18 mouse cellular contexts compared by ENCODE assay signal in genomic region chr9:90266059-90266458, GRCm38 (mm10). TPM values are rescaled to one million over a fixed set of nuclear protein-coding genes. Genes with fewer than 3 reads are reported as not detected.
DNase-seq lines count a peak whose midpoint lies in the region; ATAC-seq and TF ChIP-seq lines count a peak whose summit lies in the region.
"Had no signal": no experiment of that assay in that cellular context is flagged by ENCODE, and none has a peak within 500 bp of the region (broad histone marks: within the 10 kb centered on the region; RNA-seq: fewer than 3 reads in every experiment).

No protein-coding gene starts in this region.

- no peak for DNase-seq in left cerebral cortex, adult 2 months (ENCODE audit: extremely low spot score in 1 of 2, low spot score in 2 of 2)
- DNase-seq in left cerebral cortex, postnatal 36 days (ENCODE audit: low spot score in 2 of 2) = no peak
- DNase-seq in thymus, postnatal 4 days = peak; percentile 7
- DNase-seq in thymus, postnatal 25 days = no peak
- DNase-seq in testis, postnatal 10 days (ENCODE audit: low spot score) = peak; percentile 34
- no peak for DNase-seq in forebrain, postnatal 0 days
- no peak for DNase-seq in Muller cell, postnatal 12 days (ENCODE audit: inconsistent ontology term)
- DNase-seq: adrenal gland, adult 2 months; B cell, adult 2 months; cerebellum, adult 2 months; kidney, adult 11 months; right cerebral cortex, postnatal 4 days had no signal

- no peaks in the 10 kb centered on the region for H3K9me3 ChIP-seq in forebrain, postnatal 0 days (ENCODE audit: low read length)
- H3K9me3 ChIP-seq: neural tube, embryonic 15.5 days had no signal

- H3K9ac ChIP-seq in forebrain, postnatal 0 days = no peak overlapping the region
- H3K9ac ChIP-seq: neural tube, embryonic 15.5 days had no signal

- TF ChIP-seq POLR2A in embryonic fibroblast, embryonic 13.5 days (IDR thresholded peaks at IDR 0.05; ENCODE audit: low read depth, low read length) = no peak

- peaks cover 4% of the 10 kb centered on the region for H3K4me1 ChIP-seq in embryonic fibroblast, embryonic 13.5 days (ENCODE audit: control insufficient read depth, insufficient read depth, low read length)
- peaks cover 9% of the 10 kb centered on the region for H3K4me1 ChIP-seq in forebrain, postnatal 0 days (ENCODE audit: insufficient read depth)

- TF ChIP-seq CTCF in left cerebral cortex, adult 2 months (IDR thresholded peaks at IDR 0.05) = no peak
- no peak for TF ChIP-seq CTCF in embryonic fibroblast, embryonic 13.5 days (IDR thresholded peaks at IDR 0.05; ENCODE audit: borderline replicate concordance, insufficient read depth, low read length)
- TF ChIP-seq CTCF in forebrain, postnatal 0 days (IDR thresholded peaks at IDR 0.05; ENCODE audit: low read depth) = no peak

- no peak overlapping the region for H3K4me2 ChIP-seq in forebrain, postnatal 0 days (ENCODE audit: low read depth)
- H3K4me2 ChIP-seq: neural tube, embryonic 15.5 days had no signal

- intact Hi-C loops in left cerebral cortex, adult 2 months (cut with DNase I) = no loop called here
- intact Hi-C loops in left cerebral cortex, postnatal 36 days (cut with DNase I) = no loop called here

- H3K27ac ChIP-seq in left cerebral cortex, adult 2 months = peak overlapping the region; percentile 24; the same call in 1 of the 2 replicates
- peak overlapping the region; percentile 54 for H3K27ac ChIP-seq in embryonic fibroblast, embryonic 13.5 days (ENCODE audit: insufficient read depth, low read length)
- H3K27ac ChIP-seq in forebrain, postnatal 0 days (ENCODE audit: low read depth, low read length) = no peak overlapping the region
- H3K27ac ChIP-seq: hindbrain, postnatal 0 days; kidney, postnatal 0 days; neural tube, embryonic 15.5 days; stomach, postnatal 0 days had no signal

- no peak overlapping the region for H3K4me3 ChIP-seq in left cerebral cortex, adult 2 months
- H3K4me3 ChIP-seq in embryonic fibroblast, embryonic 13.5 days (ENCODE audit: insufficient read depth, low read length) = no peak overlapping the region
- H3K4me3 ChIP-seq in forebrain, postnatal 0 days (ENCODE audit: low read depth, low read length) = no peak overlapping the region
- H3K4me3 ChIP-seq: neural tube, embryonic 15.5 days had no signal

- 91% methylated on average over 10 of the region's 10 CpGs for WGBS in forebrain, postnatal 0 days

- 0 out of 2 replicates have a peak, but pooled peaks cover 3% of the 10 kb centered on the region for H3K36me3 ChIP-seq in forebrain, postnatal 0 days (ENCODE audit: insufficient read depth)
- H3K36me3 ChIP-seq: neural tube, embryonic 15.5 days had no signal

- H3K27me3 ChIP-seq in forebrain, postnatal 0 days (ENCODE audit: insufficient read depth, low read length) = no peaks in the 10 kb centered on the region
- H3K27me3 ChIP-seq: neural tube, embryonic 15.5 days had no signal

- ATAC-seq in forebrain, postnatal 0 days = no peak
- ATAC-seq: hindbrain, postnatal 0 days; midbrain, embryonic 16.5 days had no signal

RNA-seq across cellular contexts. Expression of gene Tbc1d2b, which starts 4.5 kb away (rescaled TPM):
- 10 to 100 TPM; 14.1 to 14.2 TPM for total RNA-seq in left cerebral cortex, adult 2 months (2021)
- 10 to 100 TPM in 1 of 2 experiments, 1 to 10 TPM in 1; 9.9 to 13.5 TPM for total RNA-seq in left cerebral cortex, postnatal 36 days (2021)
- 42.4 and 45.5 TPM in 2 replicates for polyA plus RNA-seq in embryonic fibroblast, embryonic 13.5 days (2011; ENCODE audit: insufficient read length, low read depth, missing spikeins)
- total RNA-seq in forebrain, postnatal 0 days (2014; rRNA removed) = 13.5 and 16.7 TPM in 2 replicates
- 3.1 and 4.0 TPM in 2 replicates for polyA plus RNA-seq in forebrain, postnatal 0 days (2015; fragmentation: Nextera tagmentation; extraction: Ambion mirVana)

Comparison
In these comparisons a context has a peak if more than half of its experiments do, and no peak if none do; other contexts are left out.
1. DNase-seq: peak in thymus, postnatal 4 days (single experiment) and testis, postnatal 10 days (single experiment); none in left cerebral cortex, adult 2 months (0 of 2), left cerebral cortex, postnatal 36 days (0 of 2), thymus, postnatal 25 days (single experiment), forebrain, postnatal 0 days (single experiment) and Muller cell, postnatal 12 days (single experiment).